Mouse (Mus musculus) ovary, adult 18-20 months (tissue): Measurements from ENCODE around the gene Grin2a.
"Not testable (repeated sequence)": the region's sequence is repeated elsewhere in the genome, so short reads cannot be mapped to it uniquely, and the experiment has no call there.

ENCODE experiments used
- DNase-seq: peaks from one replicate; pipeline ENCODE4 v3.0.0; 2022; ENCODE audit warnings: low spot score, mixed read lengths

Gene Grin2a

DNA sequence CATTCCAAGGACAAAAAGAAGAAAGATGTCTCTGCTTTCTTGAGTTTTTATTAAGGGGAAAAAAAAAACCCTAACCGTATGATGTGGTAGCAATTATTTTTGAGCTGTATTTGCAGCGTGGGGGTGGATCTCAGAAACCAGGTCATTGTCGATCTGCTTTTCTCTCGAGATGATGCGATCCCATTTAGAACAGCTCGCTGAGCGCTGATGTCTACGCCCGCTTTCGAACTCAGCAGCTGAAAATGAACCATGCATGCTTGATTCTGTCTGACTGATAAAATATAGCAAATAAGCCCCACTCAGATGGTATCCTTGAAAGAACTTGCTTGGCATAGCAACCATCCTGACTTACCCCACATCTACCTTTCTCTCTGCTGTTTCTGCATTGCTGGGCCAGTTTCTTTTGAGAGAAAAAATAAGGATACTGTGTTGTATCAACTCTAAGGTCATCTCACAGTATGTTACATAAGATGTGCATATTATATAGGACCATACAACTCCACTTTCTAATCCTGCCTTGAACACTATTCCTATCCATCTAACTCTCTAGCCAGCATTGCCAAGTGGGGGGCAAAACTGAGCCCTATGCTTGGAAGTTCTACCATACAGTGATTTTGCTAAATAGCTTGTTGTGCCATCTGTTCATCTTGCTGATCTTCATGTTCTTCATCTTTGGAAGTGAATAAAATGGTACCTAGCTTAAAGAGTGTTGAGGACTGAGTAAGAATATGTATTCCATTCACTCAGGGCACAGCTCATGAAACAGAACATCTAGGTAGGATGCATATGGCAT lies 369.5 kb downstream of the Grin2a start:
- DNase-seq, result no peak

GRCm38 (mm10) chr16:9624346-9624745 lies 371.0 kb downstream of the Grin2a start:
- DNase-seq, result no peak

DNA sequence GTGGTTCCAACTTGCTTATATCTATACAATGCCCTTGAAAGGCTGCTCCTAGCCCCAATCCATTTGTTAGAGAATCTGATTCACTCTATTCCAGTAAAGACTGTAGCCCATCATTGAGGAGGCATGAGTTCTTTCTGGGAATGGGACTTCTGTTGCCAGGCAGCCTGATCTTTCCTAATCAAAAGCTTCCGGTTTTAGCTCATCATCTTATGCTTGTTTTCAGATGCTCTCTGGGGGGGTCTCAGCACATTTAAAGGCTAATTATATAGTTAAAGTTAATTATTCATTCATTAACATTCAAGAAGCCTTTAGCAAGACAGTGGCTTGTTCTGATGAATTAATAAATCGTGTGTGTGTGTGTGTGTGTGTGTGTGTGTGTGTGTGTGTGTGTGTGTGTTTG lies 377.2 kb downstream of the Grin2a start:
- no peak for DNase-seq

DNA sequence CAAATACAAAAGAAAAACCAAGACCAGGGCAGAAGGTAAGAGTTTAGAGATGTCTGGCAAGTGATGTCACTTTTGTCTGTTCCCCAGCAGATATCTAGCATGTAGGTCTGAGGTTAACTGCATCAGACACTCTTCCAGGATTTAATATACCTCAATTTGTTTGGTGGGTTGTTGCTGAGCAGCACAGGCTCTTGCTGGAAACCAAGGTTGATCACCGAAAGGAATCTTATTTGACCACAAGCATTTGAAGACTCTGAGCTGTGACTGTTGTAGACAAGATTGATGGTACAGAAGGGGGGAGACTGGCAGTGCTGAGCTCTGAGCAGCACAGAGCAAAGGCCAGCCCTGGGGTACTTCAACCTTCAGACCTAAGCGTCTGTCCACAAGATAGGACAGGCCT lies 378.1 kb downstream of the Grin2a start:
- DNase-seq, result no peak

DNA sequence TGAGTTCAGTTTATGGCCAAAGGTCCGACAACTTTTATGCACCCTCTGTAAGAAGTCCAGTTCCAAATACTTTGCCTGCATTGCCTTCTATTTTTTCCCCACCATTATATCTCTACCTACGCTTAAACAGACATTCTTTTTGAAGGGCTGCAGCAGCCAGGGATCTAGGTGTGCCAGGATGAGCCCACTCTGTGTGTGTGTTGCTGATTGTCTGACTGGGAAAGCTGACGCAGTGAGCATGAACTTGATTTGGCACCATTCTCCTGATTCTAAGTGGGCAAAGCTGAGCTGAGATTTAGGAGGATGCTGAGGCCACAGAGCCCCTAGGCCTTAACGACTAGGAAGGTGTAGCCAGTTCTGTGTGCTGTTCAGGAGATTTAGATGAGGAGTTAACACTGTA lies 378.6 kb downstream of the Grin2a start:
- no peak for DNase-seq

GRCm38 (mm10) chr16:9612596-9612995 lies 382.8 kb downstream of the Grin2a start:
- DNase-seq, result not testable (repeated sequence)

DNA sequence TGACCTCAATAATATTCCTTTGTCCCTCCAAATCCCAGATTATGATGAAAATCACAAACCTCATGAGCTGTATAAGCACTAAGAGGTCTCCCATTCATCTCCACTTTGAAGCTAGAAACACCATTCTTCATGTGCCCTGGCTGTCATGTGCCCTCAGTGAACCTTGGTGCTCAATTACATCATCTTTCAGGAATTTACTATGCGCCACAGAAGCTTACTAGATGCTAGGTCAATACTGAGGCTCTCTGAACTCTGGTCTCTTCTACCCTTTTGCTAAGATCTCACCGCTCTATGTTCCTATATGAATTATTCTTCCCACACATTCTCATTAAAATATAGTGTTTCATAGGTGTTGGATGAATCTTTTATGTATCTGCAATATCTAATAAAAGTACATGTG lies 387.9 kb downstream of the Grin2a start:
- no peak for DNase-seq

GRCm38 (mm10) chr16:9603983-9604382 lies 391.4 kb downstream of the Grin2a start:
- DNase-seq, result no peak

- no peak for DNase-seq
These were observed 392.8 kb downstream of the Grin2a start for GRCm38 (mm10) chr16:9602579-9602978.

DNA sequence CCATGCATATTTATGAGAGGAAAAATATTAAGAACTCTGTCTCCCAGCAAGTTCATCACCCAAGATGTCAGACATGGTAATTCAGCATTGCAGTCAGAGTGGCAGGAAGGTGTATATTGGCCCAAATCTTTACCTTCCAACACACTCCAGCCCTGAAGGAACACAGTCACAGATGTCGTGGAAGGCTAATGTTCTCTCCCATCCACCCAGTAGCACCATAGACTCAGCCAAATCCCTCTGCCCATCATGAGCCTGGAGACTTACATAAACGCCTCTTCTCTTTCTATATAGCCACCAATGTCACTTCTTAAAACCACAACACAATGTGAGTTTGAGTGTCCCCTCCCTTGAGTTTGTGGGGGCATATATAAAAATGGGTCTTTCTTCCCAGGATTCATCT lies 406.2 kb downstream of the Grin2a start:
- DNase-seq, result no peak

GRCm38 (mm10) chr16:9588431-9588830 lies 406.9 kb downstream of the Grin2a start:
- DNase-seq, result no peak

DNA sequence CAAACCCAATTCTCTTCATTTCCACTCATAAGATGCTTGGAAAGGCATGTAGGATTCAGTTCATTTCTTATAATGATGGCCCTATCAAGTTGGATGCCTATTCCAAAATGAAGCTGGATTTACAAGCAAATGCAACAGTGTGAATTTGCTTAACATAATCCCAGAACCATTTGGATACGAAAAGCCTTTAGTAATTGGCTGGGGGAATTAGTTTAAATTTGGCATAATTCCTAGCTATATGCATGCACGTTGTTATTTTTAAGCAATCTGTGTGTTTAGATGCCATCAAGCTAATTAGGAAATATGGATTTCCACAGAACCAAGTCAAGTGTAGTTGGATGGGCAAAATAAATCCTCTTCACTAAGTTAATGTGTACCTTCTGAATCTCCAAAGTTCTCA lies 411.4 kb downstream of the Grin2a start:
- no peak for DNase-seq

- DNase-seq, result no peak
These were observed 423.6 kb downstream of the Grin2a start for GRCm38 (mm10) chr16:9571793-9572192.

DNA sequence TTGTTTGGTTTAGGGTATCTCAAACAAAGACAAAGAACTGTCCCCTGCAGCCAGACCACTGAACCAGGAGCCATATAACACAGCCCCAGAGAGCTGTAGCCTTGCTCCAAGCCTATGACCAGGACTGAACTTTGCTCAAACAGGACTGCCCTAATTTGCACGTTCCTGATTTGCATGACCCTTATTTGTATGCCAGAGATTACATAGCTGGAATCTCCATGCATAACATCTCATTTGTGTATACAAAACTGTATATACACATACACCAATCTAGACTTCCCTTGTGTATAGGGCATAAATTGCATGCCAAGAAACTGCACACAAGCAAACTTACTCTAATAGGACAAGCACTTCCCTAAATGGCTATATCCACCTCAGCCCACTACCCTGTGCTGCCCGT lies 428.1 kb downstream of the Grin2a start:
- no peak for DNase-seq

DNA sequence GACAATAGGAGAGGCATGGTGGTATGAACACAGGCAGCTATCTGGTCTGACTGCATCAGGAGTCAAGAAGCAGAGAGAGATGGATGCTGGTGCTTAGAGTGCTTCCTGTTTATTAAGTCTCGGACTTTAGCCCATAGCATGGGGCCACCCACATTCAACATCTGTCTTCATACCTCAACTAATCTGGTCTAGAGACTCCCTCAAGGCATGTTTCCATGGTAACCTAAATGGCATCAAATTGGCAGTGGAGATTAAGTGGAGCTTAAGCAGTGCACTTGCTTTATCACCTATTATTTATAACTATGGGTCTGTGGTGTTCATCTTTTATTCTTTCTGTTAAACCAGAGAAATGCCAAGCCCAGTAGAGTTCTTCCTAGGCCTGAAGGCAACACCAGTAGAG lies 433.5 kb downstream of the Grin2a start:
- DNase-seq, result no peak

DNA sequence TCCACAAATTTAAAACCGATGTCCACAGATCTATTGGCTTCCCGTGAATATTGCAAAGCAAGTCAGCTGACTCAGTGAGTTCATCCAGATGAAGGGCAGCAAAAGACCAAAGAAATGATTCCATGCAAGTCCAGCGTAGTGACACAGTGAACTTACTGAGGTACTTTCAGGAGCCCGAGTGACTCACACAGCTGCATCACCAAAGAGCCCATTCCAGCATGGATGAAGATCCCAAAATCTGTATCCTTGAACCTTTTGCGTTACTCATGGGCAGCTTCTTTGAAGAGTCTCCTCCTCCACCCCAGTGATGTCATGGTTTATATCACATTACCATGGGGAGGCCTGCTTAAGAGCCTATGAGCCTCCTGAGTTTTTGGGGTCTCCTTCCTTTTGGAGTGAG lies 460.2 kb downstream of the Grin2a start:
- DNase-seq, result no peak

- DNase-seq, result no peak
These were observed 461.6 kb downstream of the Grin2a start for GRCm38 (mm10) chr16:9533564-9534332.

GRCm38 (mm10) chr16:9532843-9533532 lies 462.4 kb downstream of the Grin2a start:
- no peak for DNase-seq

- DNase-seq, result no peak
These were observed 468.1 kb downstream of the Grin2a start for GRCm38 (mm10) chr16:9527214-9527613.

DNA sequence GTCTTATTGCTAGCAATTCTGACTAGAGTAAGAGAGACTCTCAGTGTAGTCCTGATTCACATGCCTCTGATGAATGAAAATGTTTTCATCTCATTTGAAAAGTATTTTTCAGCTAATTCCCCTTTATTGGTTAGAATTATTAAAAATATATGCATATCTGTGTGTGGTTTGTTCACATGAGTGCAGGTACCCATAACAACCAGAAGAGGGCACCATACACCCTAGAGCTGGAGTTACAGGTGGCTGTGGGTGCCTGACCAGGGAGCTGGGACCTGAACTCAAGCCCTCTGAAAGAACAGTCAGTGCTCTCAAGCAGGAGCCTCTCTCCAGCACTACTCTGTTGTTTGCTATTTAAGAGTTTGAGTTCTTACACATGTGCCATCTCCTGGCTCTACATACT lies 472.0 kb downstream of the Grin2a start:
- DNase-seq, result no peak
